Mouse (Mus musculus) C2C12 (cell line): ENCODE measurements at regions not wholly inside any gene's neighbourhood (a gene's known extent, or its start where the extent isn't known, plus 50 kb on each side); places are given as distances from the start of the nearest gene placed in this dataset.

ENCODE experiments used
- CEBPB ChIP-seq: IDR thresholded peaks from one replicate; pipeline ENCODE4 v1.6.1; 2011; ENCODE audit warnings: low read depth, mild to moderate bottlenecking, control low read depth, moderate library complexity
- CTCF ChIP-seq: IDR thresholded peaks from one replicate; pipeline ENCODE4 v1.5.1; 2011; ENCODE audit not compliant: control insufficient read depth, insufficient read depth, insufficient read length
- FOSL1 ChIP-seq: IDR thresholded peaks from one replicate; pipeline ENCODE4 v1.8.0; 2011; ENCODE audit warnings: mild to moderate bottlenecking, low read length; ENCODE audit not compliant: poor library complexity, insufficient read depth, severe bottlenecking
- MAX ChIP-seq: IDR thresholded peaks from one replicate; pipeline ENCODE4 v1.6.1; 2011; ENCODE audit warnings: mild to moderate bottlenecking, control low read depth
- MYOD1 ChIP-seq: IDR thresholded peaks from one replicate; pipeline ENCODE4 v1.6.1; 2011; ENCODE audit warnings: low read depth; ENCODE audit not compliant: control insufficient read depth, insufficient read length
- MYOG ChIP-seq: IDR thresholded peaks from one replicate; pipeline ENCODE4 v1.6.1; 2011; ENCODE audit not compliant: control insufficient read depth, insufficient read length; ENCODE audit errors: extremely low read depth
- USF1 ChIP-seq: IDR thresholded peaks from one replicate; pipeline ENCODE4 v1.6.1; 2011; ENCODE audit warnings: low read depth, mild to moderate bottlenecking, control low read depth, moderate library complexity

DNA sequence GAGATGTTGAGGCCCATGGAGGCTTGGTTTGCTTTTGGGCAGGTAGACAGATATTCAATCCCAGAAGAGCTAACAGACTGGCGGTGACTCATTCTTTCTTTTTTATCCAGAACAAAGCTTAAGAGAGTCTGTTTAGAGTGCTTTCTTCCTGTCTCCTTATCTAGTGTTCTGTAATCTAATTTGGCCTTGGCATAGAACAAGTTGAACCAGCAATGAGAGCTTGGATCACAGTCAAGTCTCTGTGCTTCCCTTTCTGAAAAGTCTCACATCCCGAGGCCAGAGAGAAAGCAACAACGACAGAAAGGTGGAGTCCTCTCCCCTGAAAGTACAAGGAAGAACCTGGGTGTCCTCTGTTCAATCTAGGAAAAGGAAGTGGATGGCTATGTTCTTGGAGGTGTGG lies 401.2 kb upstream of the Etaa1 start:
- TF ChIP-seq USF1, result no peak
- TF ChIP-seq MYOD1, result no peak
- TF ChIP-seq CTCF, result no peak
- no peak for TF ChIP-seq CEBPB
- no peak for TF ChIP-seq MAX
- no peak for TF ChIP-seq MYOG
- no peak for TF ChIP-seq FOSL1
